Mouse (Mus musculus): ENCODE measurements at regions not wholly inside any gene's neighbourhood (a gene's known extent, or its start where the extent isn't known, plus 50 kb on each side); places are given as distances from the start of the nearest gene placed in this dataset.
A peak's percentile ranks its signal among the peaks of the same experiment; 100 is the strongest.

- DNase-seq (ENCODE audit: low read depth) = peak; percentile 17
Observed at GRCm38 (mm10) chr12:13164791-13165190, 84.2 kb downstream of the Ddx1 start.

DNA sequence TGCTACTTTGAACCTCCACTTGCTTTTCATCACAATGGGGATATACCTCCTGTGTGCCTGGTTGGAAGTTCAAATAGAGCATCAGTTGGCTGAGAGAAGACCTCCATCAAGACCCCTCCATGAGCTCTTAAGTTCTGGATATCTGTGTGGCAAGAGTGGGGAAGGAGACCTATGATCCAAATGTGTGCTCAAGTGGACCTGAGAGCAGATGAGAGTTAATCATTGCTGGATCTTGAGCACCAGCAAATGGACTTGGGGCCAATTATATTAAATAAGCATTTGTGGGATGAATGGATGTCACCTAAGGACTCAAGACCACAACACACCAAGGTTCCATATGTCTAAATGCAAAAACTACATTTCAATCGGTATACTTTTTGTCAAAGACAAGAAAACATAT is 88.0 kb downstream of the Ddx1 start:
- DNase-seq (ENCODE audit: low read depth) = no peak

DNA sequence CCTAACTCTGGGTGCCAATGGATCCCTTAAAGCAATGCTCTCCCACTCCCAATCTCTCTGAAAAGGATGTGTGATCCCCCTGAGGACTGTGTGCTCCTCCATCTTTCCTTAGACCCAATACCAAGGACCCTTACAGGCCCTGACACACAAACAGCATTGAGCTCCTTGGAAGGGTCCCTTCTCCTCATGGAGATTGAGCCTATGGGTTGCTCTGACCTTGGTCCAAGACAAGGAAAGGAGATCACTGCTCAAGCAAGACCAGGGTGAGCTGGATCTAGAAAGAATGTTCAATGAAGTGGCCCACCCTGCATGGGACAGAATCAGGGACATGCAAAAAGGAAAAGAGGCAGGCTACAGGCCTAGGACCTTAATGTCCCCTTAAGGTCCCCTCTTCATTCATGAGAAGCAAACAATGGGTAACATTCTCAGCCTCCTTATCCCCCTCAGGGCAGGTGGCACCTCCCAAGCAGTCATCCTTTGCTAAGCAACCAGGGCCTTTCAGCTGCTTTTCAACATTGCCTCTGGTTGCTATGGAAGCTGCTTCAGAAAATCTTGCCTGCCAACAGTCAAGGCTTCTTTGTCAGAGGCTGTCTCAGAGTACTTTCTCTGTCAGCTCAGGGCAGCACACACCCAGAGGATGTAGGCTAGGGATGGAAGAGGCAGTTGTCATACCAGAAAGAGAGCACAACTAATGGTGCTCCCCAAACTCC is 89.5 kb downstream of the Ddx1 start:
- DNase-seq (ENCODE audit: low read depth) = no peak

GRCm38 (mm10) chr12:13157666-13158381 is 91.2 kb downstream of the Ddx1 start:
- DNase-seq (ENCODE audit: low read depth) = no peak

GRCm38 (mm10) chr12:13157089-13157488 is 91.9 kb downstream of the Ddx1 start:
- no peak for DNase-seq (ENCODE audit: low read depth)

- DNase-seq (ENCODE audit: low read depth) = no peak
Observed at GRCm38 (mm10) chr12:13150751-13151150, 98.3 kb downstream of the Ddx1 start.

- DNase-seq (ENCODE audit: low read depth) = no peak
Observed at GRCm38 (mm10) chr12:13147251-13147650, 101.8 kb downstream of the Ddx1 start.

GRCm38 (mm10) chr12:13145186-13146115 is 103.6 kb downstream of the Ddx1 start:
- no peak for DNase-seq (ENCODE audit: low read depth)

DNA sequence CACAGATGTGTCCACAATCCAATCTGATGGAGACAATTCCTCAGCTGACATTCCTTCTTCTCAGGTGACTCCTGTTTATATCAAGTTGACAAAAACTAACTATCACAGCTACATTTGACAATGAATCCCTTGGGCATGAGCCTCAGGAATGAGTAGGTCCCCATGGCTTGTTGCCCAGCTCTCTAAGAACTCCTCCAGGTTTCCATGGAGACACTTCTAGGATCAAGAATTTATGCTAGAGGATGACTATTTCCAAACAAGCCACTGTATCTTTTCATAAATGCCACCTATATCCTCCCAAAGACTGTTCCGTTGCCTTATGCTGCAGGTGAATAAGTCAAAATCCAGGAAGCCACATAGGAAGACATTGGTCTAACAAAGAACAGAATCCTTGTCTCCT is 104.3 kb downstream of the Ddx1 start:
- no peak for DNase-seq (ENCODE audit: low read depth)

DNA sequence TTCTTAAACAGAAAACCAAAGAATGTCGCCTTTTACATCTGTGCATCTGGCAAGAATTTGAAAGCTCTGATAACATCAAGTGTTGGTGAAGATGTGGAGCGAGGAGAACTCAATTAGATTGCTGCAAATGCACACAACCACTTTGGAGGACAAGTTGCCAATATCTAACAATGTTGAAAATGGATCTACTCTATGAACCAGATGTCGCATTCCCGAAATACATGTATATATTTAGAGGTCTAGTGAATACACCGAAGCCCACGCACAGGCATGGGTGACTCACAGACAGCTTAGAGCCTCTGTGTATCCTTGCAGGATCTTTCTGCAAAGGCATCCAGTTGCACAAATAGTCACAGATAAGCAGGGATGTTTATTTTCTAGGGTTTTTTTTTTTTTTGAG is 108.4 kb downstream of the Ddx1 start:
- DNase-seq (ENCODE audit: low read depth) = no peak

GRCm38 (mm10) chr12:13139189-13139588 is 109.8 kb downstream of the Ddx1 start:
- DNase-seq (ENCODE audit: low read depth) = no peak

DNA sequence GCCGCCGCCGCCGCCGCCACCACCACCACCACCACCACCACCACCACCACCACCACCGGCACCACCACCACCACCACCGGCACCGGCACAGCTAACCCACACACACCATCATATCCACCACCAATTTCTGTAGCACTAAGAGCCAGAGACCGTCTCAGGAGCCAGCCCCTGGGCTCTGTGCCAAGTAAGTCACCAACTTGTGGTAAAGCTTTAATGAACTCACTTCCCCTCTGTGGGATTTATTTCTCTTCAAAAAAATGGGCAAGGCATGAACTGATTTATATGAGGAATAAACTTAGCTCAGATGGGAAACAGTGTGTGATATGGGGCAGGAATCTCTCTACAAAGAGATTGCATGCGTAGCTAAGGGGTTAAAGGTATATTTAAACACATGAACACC is 114.8 kb downstream of the Ddx1 start:
- DNase-seq (ENCODE audit: low read depth) = peak; percentile 78

GRCm38 (mm10) chr12:13129677-13130082 is 119.3 kb downstream of the Ddx1 start:
- DNase-seq (ENCODE audit: low read depth) = no peak

DNA sequence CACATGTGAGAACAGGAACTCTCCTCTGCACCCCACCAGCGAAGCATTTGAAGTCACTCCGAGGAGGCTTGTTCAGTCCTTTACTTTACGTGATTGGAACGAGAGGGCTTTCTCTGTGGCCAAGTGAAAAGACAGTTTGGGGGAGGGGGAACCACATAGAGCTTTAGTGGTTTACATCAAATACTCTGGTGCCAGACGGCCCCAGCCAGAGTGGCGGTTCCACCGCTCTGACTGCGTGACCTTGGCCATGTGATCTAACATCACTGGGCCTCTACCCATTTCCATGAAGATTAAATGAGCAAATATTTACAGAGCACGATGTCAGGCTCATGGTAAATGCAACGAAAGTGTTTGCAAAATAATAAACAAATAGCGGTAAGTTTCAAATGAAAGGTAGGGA is 121.6 kb downstream of the Ddx1 start:
- no peak for DNase-seq (ENCODE audit: low read depth)

GRCm38 (mm10) chr12:13125054-13125453 is 124.0 kb downstream of the Ddx1 start:
- DNase-seq (ENCODE audit: low read depth) = no peak

GRCm38 (mm10) chr12:13122282-13122681 is 126.7 kb downstream of the Ddx1 start:
- DNase-seq (ENCODE audit: low read depth) = no peak

DNA sequence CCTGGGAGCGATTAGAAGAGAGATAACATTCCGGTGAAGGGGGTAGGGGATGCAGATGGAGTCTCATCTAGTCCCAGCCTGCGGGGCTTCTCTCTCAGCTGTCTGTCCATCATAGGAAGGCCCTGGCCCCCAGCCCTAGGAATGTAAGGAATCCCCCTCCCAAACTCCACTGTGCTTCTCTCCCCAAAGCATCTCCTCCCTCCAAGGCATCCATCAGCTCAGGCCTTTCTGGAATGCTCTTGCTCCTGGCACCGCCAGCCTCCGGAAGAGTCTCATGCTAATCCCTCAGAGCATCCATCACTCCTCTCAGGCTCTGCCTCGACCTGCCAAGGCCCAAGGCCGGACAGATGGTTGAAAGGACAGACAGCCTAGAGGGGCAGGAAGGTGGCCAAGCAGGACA is 128.4 kb downstream of the Ddx1 start:
- no peak for DNase-seq (ENCODE audit: low read depth)

DNA sequence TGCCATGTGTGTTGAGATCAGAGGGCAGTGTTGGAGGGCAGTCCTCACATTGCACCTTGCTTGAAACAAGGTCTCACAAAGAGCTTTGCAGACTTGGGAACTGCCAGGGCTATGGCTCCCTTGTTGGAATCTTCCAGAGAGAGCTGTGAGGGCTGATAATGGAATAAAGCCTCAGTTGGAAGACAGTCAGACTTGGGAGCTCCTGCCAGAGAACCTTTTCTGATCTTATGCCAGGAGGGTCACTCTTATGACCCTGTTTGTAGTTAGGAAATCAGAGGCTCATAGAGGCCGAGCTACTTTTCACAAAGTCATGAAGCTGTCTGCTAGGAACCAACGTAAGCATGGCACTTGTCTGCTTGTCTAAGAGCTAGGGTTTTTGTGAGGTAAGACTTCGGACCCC is 129.4 kb downstream of the Ddx1 start:
- DNase-seq (ENCODE audit: low read depth) = no peak

DNA sequence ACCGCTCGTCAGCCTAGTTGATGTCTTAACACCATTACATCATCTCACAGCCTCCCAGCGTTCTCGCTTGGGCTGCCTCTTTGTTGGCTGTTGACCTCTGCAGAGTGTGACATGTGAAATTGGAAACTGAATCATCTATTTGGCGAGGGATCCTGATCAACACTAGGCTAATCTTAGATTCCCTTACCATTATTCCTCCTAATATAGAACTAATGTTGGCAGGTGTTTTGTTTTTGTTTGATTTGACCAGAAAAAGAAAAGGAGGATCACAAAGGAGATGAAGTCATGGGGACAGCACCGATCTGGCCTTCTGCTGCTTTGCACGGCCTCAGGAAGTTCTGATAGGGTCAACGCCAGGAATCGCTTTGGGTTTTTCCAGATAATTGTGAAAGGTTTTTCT is 131.0 kb downstream of the Ddx1 start:
- no peak for DNase-seq (ENCODE audit: low read depth)

GRCm38 (mm10) chr12:13114341-13114740 is 134.7 kb downstream of the Ddx1 start:
- DNase-seq (ENCODE audit: low read depth) = no peak

DNA sequence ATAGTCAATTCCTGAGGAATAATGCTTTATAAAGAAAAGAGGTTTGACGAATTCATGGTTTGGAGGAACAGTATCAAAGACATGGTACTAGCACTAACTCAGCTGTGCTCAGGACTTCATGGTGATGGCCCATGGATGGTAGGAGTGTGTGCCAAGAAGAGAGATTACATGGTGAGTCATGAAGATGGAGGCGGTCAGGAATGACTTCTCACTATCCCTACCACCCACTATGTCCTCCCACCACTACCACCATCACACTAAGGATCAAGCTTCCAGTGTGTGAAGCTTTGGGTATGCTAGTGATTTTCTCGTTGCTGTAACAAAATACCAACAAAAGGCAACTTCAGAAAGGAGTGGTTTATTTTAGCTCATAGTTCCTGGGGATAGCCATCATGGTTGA is 142.1 kb downstream of the Ddx1 start:
- no peak for DNase-seq (ENCODE audit: low read depth)

- no peak for DNase-seq (ENCODE audit: low read depth)
Observed at GRCm38 (mm10) chr12:13100505-13101354, 148.3 kb downstream of the Ddx1 start.

All from 416B (cell line).